Mouse (Mus musculus) heart, postnatal 10 days (tissue): ENCODE measurements at regions not wholly inside any gene's neighbourhood (a gene's known extent, or its start where the extent isn't known, plus 50 kb on each side); places are given as distances from the start of the nearest gene placed in this dataset.

Experiments
- DNase-seq, 2 experiments: peaks; one replicate each; pipeline ENCODE4 v3.0.0; 2021
- intact Hi-C: fragments of 180-260 bp; cut with DNase I; formaldehyde crosslinking; loops from one replicate; pipeline ENCODE4 v1.15.1; 2025

- DNase-seq: no peak
- intact Hi-C loops: no loop called here
These were observed 66.5 kb downstream of the Ccnl1 start for GRCm38 (mm10) chr3:65891594-65891993.

GRCm38 (mm10) chr3:65891139-65891538 lies 66.9 kb downstream of the Ccnl1 start:
- intact Hi-C loops: no loop called here
- no peak for DNase-seq

- intact Hi-C loops: no loop called here
- peak; percentile 39 to 46 for DNase-seq
These were observed 69.1 kb downstream of the Ccnl1 start for GRCm38 (mm10) chr3:65888921-65889320.

- intact Hi-C loops: no loop called here
- no peak for DNase-seq
These were observed 73.5 kb downstream of the Ccnl1 start for GRCm38 (mm10) chr3:65884571-65885011.

GRCm38 (mm10) chr3:65882123-65882522 lies 75.9 kb downstream of the Ccnl1 start:
- no peak for DNase-seq
- intact Hi-C loops: no loop called here
